Mouse (Mus musculus): Measurements from ENCODE around the gene Auh. TPM values are rescaled to one million over a fixed set of nuclear protein-coding genes. Genes with fewer than 3 reads are reported as not detected.
A peak's percentile ranks its signal among the peaks of the same experiment; 100 is the strongest.

Gene Auh
- polyA plus RNA-seq, 1 experiment = 24.9 TPM

GRCm38 (mm10) chr13:52930582-52930981 lies 1.1 kb upstream of the Auh start:
- no peak for DNase-seq
- WGBS = 51% methylated on average over 10 of the region's 10 CpGs
- Histone ChIP-seq H3K4me1 (ENCODE audit: control insufficient read depth, insufficient read depth, low read length) (peaks cover 8% of the 10 kb centered on the region), H3K4me3 (replicated peaks; ENCODE audit: extremely low read depth, low read depth, low read length) (no peak overlapping the region)
- TF ChIP-seq POLR2A (IDR thresholded peaks at IDR 0.05; ENCODE audit: borderline replicate concordance, extremely low read depth, low read depth, low read length) (no peak), CTCF (IDR thresholded peaks at IDR 0.05; ENCODE audit: insufficient read depth, low read length) (no peak)

DNA sequence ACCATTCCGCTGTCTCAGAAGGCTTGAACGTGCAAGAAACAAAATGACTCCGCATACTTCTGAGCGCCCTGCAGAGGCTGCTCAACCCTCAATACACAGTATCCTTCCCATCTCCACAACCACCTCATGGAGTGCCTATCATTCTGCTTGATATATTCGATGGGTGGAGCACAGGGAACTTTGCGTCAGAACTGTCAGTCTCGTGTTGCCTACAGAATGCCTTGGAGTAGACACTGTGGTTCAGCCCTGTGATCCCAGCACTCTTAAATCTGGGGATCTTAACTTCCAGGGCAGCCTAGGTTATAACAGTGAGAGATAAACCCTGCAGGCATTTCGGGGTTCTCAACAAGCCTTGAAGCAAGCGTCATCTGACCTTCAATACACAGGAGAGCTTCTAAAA lies 1.1 kb downstream of the Auh start:
- Histone ChIP-seq H3K4me3 (replicated peaks; ENCODE audit: extremely low read depth, low read depth, low read length) (peak overlapping the region; percentile 13), H3K4me1 (ENCODE audit: control insufficient read depth, insufficient read depth, low read length) (peaks cover 8% of the 10 kb centered on the region)
- no peak for DNase-seq
- 51% methylated on average over 9 of the region's 9 CpGs for WGBS
- TF ChIP-seq CTCF (IDR thresholded peaks at IDR 0.05; ENCODE audit: insufficient read depth, low read length) (no peak), POLR2A (IDR thresholded peaks at IDR 0.05; ENCODE audit: borderline replicate concordance, extremely low read depth, low read depth, low read length) (no peak)

DNA sequence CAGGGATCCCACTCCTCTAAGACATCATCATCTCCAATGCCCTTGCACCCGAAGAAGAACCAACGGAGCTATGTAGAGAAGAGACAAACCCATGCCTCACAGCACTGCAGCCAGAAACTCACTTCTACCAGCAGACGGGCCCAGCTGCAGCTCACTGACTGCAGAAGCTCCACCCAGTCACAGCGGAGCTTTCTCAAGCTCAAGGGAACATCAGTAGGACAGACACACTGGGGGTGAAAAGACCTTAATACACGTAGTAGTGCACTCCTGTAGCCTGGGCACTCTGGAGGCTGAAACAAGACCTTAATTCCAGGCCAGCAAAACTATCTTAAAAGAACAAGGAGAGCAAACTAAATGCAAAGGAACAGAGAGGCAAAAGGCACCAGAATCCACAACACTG lies 5.0 kb downstream of the Auh start:
- Histone ChIP-seq H3K4me1 (ENCODE audit: control insufficient read depth, insufficient read depth, low read length) (peaks cover 11% of the 10 kb centered on the region), H3K4me3 (replicated peaks; ENCODE audit: extremely low read depth, low read depth, low read length) (no peak overlapping the region)
- 73% methylated on average over 5 of the region's 5 CpGs for WGBS
- TF ChIP-seq POLR2A (IDR thresholded peaks at IDR 0.05; ENCODE audit: borderline replicate concordance, extremely low read depth, low read depth, low read length) = no peak
- no peak for TF ChIP-seq CTCF (IDR thresholded peaks at IDR 0.05; ENCODE audit: insufficient read depth, low read length)
- no peak for DNase-seq

- Histone ChIP-seq H3K4me1 (ENCODE audit: control insufficient read depth, insufficient read depth, low read length) (peaks cover 3% of the 10 kb centered on the region), H3K4me3 (replicated peaks; ENCODE audit: extremely low read depth, low read depth, low read length) (no peak overlapping the region)
- 46% methylated on average over 8 of the region's 8 CpGs for WGBS
- no peak for TF ChIP-seq POLR2A (IDR thresholded peaks at IDR 0.05; ENCODE audit: borderline replicate concordance, extremely low read depth, low read depth, low read length)
- no peak for TF ChIP-seq CTCF (IDR thresholded peaks at IDR 0.05; ENCODE audit: insufficient read depth, low read length)
- DNase-seq = no peak
Observed at GRCm38 (mm10) chr13:52921966-52922365, 7.5 kb downstream of the Auh start.

DNA sequence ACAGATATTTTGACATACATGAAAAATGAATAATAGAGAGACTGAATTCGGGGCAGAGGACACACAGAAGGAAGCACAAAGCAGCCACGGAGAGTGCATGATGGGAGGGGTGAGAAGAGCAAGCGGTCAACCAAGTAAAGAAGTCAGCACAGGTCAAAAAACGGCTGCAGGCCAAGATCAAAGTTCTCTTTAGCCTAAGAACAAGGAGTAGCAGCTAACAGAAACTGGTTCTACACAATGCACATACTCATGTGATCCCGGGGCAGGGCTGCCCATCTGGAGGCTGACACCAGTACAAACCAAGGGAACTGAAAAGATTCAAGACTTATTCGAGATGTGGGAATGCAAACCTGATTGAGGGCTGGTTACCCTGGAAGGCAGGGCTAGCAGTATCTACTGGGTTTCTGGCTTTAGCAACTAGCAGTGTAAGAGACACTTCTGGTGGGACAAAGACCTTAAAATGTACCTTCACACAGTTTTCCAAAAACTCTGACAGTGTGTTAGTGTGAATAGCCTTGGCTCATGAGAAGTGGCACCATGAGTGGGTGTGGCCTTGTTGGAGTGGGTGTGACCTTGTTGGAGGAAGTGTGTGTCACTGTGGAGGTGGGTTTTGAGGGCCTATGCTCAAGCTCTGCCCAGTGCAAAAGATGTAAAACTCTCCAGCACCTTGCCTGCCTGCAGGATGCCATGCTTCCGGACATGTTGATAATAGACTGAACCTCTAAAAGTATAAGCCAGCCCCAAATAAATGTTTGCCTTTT lies 8.2 kb downstream of the Auh start:
- Histone ChIP-seq H3K4me1 (ENCODE audit: control insufficient read depth, insufficient read depth, low read length) (peaks cover 3% of the 10 kb centered on the region), H3K4me3 (replicated peaks; ENCODE audit: extremely low read depth, low read depth, low read length) (no peak overlapping the region)
- TF ChIP-seq CTCF (IDR thresholded peaks at IDR 0.05; ENCODE audit: insufficient read depth, low read length) (no peak), POLR2A (IDR thresholded peaks at IDR 0.05; ENCODE audit: borderline replicate concordance, extremely low read depth, low read depth, low read length) (no peak)
- WGBS = 70% methylated on average over 7 of the region's 7 CpGs
- DNase-seq = no peak

DNA sequence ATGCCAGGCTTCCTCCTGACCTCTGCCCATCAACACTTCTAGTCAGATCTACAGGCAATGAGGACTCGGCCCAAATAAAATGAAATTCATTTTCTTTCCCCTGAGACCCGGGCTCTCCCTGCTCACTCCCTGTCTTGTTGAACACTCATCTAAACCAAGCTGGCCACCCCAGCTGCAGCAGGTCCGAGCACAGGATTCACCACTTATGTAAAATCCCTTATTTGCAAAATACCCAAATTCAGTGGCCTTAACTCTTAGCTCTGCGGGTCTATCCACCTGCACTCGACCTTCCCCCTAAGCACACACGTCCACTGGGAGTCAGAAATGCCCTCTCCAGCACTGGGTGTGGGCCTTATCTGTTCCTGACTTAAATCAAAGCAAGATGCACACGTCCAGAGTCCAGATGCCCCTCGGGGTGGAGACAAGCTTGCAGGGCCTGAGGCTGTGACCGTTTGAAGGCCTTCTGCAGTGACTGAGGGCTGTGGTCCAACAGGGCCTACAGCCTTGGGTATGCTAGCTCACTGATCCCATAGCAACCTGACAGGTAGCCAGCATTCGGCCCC lies 9.6 kb downstream of the Auh start:
- WGBS = 68% methylated on average over 10 of the region's 10 CpGs
- TF ChIP-seq CTCF (IDR thresholded peaks at IDR 0.05; ENCODE audit: insufficient read depth, low read length) (no peak), POLR2A (IDR thresholded peaks at IDR 0.05; ENCODE audit: borderline replicate concordance, extremely low read depth, low read depth, low read length) (no peak)

GRCm38 (mm10) chr13:52918333-52918732 lies 11.1 kb downstream of the Auh start:
- Histone ChIP-seq H3K4me1 (ENCODE audit: control insufficient read depth, insufficient read depth, low read length) (peaks cover 3% of the 10 kb centered on the region), H3K4me3 (replicated peaks; ENCODE audit: extremely low read depth, low read depth, low read length) (no peak overlapping the region)
- TF ChIP-seq CTCF (IDR thresholded peaks at IDR 0.05; ENCODE audit: insufficient read depth, low read length) (no peak), POLR2A (IDR thresholded peaks at IDR 0.05; ENCODE audit: borderline replicate concordance, extremely low read depth, low read depth, low read length) (no peak)
- no peak for DNase-seq
- 84% methylated on average over 5 of the region's 5 CpGs for WGBS

More for the DNA sequence above, 9.6 kb downstream of the Auh start:
- DNase-seq = no peak
- Histone ChIP-seq H3K4me3 (replicated peaks; ENCODE audit: extremely low read depth, low read depth, low read length) (no peak overlapping the region), H3K4me1 (ENCODE audit: control insufficient read depth, insufficient read depth, low read length) (peaks cover 3% of the 10 kb centered on the region)

GRCm38 (mm10) chr13:52914591-52915110 lies 14.8 kb downstream of the Auh start:
- Histone ChIP-seq H3K4me3 (replicated peaks; ENCODE audit: extremely low read depth, low read depth, low read length) (no peak overlapping the region), H3K4me1 (ENCODE audit: control insufficient read depth, insufficient read depth, low read length) (no peaks in the 10 kb centered on the region)
- no peak for DNase-seq
- TF ChIP-seq CTCF (IDR thresholded peaks at IDR 0.05; ENCODE audit: insufficient read depth, low read length) = no peak
- TF ChIP-seq POLR2A (IDR thresholded peaks at IDR 0.05; ENCODE audit: borderline replicate concordance, extremely low read depth, low read depth, low read length) = no peak
- 66% methylated on average over 19 of the region's 19 CpGs for WGBS

DNA sequence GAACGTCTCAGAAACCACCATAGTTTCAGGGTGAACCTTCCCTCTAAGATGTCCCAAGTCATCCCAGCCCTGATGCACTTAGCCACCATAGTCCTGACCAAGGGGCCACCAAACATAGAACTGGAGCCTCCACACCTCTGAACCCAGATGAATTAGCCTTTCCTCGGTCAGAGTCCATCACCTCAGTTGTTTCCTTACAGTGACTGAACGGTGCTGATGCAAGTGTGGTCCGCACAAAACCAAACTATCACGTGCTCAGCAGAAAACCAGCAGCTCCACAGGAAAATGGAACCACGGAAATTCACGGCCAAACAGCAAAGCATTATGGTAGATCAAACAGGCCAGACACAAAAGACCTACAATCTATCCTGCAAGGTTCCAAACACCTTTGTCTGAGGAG lies 15.6 kb downstream of the Auh start:
- TF ChIP-seq POLR2A (IDR thresholded peaks at IDR 0.05; ENCODE audit: borderline replicate concordance, extremely low read depth, low read depth, low read length) (no peak), CTCF (IDR thresholded peaks at IDR 0.05; ENCODE audit: insufficient read depth, low read length) (no peak)
- H3K4me1 ChIP-seq (ENCODE audit: control insufficient read depth, insufficient read depth, low read length) = no peaks in the 10 kb centered on the region
- DNase-seq = no peak
- WGBS = 77% methylated on average over 7 of the region's 7 CpGs
- H3K4me3 ChIP-seq (replicated peaks; ENCODE audit: extremely low read depth, low read depth, low read length) = no peak overlapping the region

DNA sequence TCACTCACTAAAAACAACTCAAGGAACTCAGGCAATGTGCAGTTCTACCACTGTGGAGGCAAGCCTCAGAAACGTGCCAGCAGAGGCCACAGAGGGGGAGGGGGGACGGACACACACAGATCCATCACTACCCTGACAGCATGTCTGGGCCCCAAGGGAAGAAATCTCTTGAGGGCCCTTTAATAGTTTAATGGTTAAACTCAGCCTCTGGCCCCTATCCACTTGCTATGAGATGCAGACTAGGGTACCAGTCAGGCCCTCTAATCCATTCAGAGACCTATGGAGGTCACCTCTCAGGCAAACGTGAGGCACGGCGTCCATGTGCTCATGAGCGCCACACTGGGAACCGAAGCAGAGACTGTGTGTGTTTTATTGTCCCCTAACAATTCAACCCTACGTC lies 17.0 kb downstream of the Auh start:
- no peak for TF ChIP-seq POLR2A (IDR thresholded peaks at IDR 0.05; ENCODE audit: borderline replicate concordance, extremely low read depth, low read depth, low read length)
- TF ChIP-seq CTCF (IDR thresholded peaks at IDR 0.05; ENCODE audit: insufficient read depth, low read length) = no peak
- WGBS = 70% methylated on average over 8 of the region's 8 CpGs
- Histone ChIP-seq H3K4me3 (replicated peaks; ENCODE audit: extremely low read depth, low read depth, low read length) (no peak overlapping the region), H3K4me1 (ENCODE audit: control insufficient read depth, insufficient read depth, low read length) (no peaks in the 10 kb centered on the region)
- DNase-seq = no peak

Data from lung, adult 2 months (tissue).